Mouse (Mus musculus): ENCODE results near the gene Arid1b. TPM values are rescaled to one million over a fixed set of nuclear protein-coding genes. Genes with fewer than 3 reads are reported as not detected.
A peak's percentile ranks its signal among the peaks of the same experiment; 100 is the strongest.
"Not testable (repeated sequence)": the region's sequence is repeated elsewhere in the genome, so short reads cannot be mapped to it uniquely, and the experiment has no call there.

Arid1b gene
- total RNA-seq, 2 experiments from 2014 or later, result 5.0 to 8.1 TPM

DNA sequence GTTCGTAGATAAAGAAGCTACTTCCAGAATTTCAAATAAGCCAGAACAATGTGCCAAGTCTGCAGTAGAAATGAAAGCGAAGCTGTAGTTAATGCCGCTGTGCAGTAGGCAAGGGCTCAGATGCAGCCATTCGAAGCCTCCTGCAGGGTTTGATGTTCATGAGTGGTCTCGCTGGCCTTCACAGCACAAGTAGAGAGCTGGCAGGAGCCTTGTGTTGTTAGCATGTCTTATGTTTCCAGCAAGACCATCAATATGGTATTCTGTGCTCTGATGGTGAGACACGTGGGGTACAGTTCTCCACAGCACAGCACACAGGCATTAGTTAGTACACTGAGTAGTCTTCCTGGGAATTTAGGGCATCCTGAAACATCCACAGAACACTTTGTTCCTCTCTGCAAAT lies 111.6 kb downstream of the Arid1b start:
- ATAC-seq (replicated peaks; ENCODE audit: low FRiP score, poor library complexity, severe bottlenecking), result no peak

- ATAC-seq (replicated peaks; ENCODE audit: low FRiP score, poor library complexity, severe bottlenecking), result no peak
Observed at GRCm38 (mm10) chr17:5106263-5107195, 112.4 kb downstream of the Arid1b start.

DNA sequence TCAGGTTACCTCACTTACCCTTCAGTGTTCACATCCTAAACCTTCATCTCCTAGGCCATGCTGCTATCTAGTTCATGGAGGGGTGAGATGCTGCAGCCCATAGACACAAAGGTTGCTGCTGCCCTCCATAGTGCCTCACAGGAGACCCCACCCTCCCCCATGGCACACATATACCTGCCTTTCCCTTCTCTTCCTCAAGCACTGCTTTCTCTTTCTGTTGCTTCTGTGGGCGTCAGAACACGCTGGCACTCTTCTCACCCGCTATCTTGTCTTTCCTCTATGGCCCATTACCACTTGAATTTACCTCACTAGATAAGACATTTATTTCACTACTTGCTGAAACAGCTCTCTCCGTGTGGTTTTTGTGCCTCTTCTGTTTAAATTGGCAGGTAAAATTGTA lies 113.4 kb downstream of the Arid1b start:
- ATAC-seq (replicated peaks; ENCODE audit: low FRiP score, poor library complexity, severe bottlenecking), result no peak

DNA sequence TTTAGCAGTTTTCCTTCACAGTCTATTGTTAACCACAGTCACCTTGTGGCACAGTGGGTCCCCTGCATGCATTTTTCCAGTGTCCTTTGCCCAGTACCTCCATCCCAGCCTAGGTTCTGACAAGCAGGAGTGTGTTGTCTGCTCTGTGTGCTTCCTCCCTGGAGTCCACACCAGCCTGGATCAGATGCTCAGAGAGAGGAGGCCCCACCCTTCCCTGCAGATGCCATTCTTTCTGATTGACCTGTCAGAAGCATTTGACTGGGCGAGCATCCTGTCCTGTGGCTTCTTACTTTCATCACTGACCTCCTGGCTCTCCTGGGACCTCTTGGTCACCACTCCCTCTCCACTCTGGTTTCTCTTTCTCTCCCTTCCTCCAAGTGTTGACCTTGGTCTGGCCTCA lies 113.9 kb downstream of the Arid1b start:
- ATAC-seq (replicated peaks; ENCODE audit: low FRiP score, poor library complexity, severe bottlenecking), result no peak

DNA sequence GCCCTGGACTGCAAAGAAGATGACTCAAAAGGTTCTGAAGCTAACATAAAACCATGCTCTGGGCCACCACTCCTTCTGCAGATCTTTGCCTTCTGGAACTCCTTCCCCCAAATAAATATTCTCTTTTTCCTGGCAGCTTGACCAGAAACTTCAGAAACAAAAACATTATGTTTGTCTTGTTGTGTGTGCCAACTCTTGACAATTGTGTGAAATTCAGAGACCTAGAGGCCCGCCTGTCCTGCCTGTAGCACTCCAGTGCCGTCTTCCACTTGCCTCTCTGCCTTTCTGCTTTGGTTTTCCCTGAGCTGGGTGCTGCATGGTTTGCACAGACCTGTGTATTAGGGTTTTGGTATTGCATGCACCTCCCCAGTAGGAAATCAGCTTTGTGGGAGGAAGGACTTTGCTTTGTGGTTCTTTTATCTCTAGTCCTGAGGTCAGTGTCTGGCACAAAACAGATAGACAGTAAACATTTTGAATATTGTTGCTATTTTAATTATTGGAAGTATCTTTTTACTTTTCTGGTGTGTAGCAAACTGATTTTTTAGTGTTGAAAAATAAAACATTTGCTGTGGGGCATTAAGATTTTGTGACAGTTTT lies 114.5 kb downstream of the Arid1b start:
- no peak for ATAC-seq (replicated peaks; ENCODE audit: low FRiP score, poor library complexity, severe bottlenecking)

GRCm38 (mm10) chr17:5109343-5109742 lies 115.2 kb downstream of the Arid1b start:
- ATAC-seq (replicated peaks; ENCODE audit: low FRiP score, poor library complexity, severe bottlenecking), result no peak

- no peak for ATAC-seq (replicated peaks; ENCODE audit: low FRiP score, poor library complexity, severe bottlenecking)
Observed at GRCm38 (mm10) chr17:5110159-5110558, 116.0 kb downstream of the Arid1b start.

DNA sequence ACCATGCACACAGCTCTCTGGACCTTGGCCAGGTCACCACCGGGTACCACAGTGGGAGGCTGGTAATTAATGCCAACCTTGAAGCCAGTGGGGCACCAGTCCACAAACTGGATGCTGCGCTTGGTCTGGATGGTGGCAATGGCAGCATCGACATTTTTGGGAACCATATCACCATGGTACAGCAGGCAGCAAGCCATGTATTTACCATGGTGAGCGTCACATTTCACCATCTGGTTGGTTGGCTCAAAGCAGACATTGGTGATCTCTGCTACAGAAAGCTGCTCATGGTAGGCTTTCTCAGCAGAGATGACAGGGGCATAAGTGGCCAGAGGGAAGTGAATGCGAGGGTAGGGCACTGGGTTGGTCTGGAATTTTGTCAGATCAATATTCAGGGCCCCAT lies 116.8 kb downstream of the Arid1b start:
- not testable (repeated sequence) for ATAC-seq (replicated peaks; ENCODE audit: low FRiP score, poor library complexity, severe bottlenecking)

GRCm38 (mm10) chr17:5112116-5112515 lies 118.0 kb downstream of the Arid1b start:
- ATAC-seq (replicated peaks; ENCODE audit: low FRiP score, poor library complexity, severe bottlenecking), result peak; percentile 76

DNA sequence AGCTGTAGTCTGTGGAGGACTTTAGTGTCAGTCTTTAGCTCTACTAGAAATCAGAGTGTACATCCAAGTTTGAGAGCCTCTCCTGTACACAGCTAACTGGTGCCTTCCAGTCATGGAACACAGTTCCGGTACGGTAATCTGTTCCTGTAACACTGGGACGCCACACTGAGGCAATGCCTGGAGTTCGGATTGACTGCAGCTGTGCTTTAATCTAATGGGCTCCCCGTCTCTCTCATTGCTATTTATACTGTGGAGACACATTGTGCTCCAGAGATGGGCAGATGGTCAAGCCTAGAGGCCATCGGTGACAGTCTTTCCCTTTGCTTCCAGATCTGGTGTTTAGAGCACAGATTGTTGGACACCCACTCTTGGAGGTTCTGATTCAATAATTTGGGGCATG lies 121.8 kb downstream of the Arid1b start:
- no peak for ATAC-seq (replicated peaks; ENCODE audit: low FRiP score, poor library complexity, severe bottlenecking)

DNA sequence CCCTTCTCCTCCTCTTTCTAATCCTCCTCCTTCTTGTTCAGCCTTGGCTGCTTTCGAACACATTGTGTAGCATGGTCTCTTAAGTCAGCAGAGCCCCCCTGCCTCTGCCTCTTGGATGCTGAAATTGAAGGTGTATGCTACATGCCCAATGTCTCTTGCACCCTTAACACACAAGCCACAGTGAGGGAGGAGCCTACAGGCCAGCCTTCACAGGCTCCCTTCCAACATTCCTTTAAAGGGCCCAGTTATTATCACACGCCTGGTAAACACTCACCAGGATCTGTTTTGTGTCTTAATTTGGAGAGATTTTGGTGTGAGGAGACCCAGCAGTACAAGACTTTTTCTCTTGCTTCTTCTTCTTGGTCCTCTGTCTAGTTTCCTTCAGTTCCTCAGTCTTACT lies 122.9 kb downstream of the Arid1b start:
- no peak for ATAC-seq (replicated peaks; ENCODE audit: low FRiP score, poor library complexity, severe bottlenecking)

DNA sequence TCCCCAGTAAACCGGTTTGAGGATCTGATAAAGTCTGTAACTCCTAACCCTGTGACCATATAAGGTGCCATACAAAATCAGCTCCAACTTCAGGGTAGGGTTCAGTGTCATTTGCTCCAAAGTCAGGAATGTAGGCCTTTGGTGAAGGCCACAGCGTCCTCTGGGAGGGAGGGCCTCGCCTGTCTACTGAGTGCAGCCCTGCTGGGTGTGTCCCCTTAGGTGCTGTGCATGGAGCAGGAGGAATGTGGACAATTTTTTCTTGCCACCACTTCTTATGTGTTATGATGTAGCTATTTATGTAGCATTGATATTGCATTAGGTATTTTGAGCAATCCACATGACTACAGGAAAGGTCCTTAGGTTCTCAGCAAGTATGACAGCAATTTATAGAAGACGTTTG lies 124.0 kb downstream of the Arid1b start:
- no peak for ATAC-seq (replicated peaks; ENCODE audit: low FRiP score, poor library complexity, severe bottlenecking)

DNA sequence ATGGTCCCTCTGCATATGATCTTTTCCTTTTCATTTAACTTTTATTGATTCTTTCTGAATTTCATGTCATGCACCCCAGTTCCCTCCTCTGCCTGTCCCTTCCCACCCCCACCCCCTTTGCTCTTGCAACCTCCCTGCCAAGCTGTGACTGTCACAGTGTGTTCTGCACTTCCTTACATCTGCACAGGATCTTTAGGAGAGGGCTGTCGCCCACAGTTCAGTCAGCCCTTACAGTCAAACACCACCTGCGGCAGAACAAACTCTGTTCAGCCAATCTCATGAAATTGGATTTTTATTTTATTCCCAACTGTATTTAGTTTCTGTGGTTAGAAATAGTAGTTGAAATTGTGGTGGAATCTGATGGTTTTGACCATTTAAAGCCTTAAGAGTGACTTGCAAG lies 130.5 kb downstream of the Arid1b start:
- ATAC-seq (replicated peaks; ENCODE audit: low FRiP score, poor library complexity, severe bottlenecking), result no peak

DNA sequence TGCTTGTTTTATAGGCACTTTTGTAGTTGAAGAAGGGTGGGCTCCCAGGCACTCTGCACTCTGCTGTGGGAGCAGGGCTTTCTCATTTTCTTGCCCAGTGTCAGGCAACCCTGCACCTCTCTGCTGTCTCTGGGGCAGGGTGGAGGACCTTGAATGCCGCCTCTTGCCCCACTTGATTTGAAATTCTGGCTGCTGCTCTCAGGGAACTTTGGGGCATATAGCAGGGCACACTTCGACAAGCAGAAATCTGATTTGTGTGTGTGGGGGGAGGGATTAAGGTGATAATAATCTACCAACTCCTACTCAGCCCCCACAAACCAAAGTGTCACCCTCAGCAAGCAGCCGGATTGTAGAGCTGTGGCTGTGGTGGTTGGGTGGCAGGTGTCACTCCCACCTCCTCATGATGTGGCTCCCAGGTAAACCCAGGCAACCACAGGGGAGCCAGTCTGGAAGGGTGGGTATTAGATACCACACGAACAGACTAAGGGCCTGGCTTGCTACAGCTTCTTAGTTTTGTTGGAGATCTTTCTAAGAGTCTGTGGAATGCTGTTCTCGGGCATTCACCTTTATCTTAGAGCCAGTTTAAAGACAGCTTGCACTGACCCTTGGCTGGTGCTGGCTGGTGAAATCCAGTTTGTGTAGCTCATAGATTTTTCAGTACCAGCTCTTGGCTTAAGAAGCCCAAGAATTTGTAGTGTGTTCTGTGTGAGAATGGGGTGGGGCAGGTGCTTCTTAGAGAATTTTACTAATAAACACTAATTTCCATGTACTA lies 131.1 kb downstream of the Arid1b start:
- ATAC-seq (replicated peaks; ENCODE audit: low FRiP score, poor library complexity, severe bottlenecking), result no peak

DNA sequence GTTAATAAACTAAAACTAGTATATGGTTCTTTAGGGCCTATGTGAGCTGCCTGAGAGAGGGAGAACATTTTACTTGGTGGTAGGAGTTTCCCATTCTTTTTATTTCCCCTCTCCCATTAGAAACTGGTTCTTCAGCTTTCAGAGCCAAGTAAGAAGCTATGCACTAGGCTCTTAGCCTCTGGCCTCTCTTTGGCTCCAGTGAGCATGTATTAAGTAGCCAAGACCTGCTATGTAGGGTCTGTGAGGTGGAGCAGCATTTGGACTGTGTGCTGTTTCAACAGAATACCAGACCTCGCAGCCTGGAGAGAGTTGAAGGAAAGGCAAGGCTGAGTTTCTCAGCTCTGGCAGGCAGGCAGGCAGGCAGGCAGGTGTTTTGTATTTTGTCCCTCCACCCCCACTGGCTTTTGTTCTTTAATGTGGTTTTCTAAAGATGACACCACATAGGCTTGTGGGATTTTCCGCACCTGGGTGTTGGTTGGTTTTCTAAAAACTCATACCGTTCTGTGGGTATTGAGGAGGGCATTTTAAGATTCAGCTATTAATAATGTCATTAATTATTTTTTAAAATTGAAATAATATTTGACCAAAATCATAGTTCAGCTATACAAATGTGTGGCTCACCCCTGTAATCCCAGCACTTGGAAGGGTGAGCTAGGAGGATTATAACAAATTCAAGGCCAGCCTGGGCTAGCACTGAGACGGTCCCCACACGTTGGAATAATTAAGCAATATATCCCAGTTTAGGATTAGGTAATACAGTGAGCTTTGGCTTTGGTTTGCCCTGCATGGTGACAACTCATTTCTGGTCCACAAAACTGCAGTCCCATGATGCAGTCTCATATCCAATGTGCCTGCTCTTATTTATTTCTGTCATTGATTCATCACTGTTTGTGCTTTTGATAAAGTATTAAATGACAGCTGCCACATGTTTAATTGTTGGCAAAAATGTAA lies 132.0 kb downstream of the Arid1b start:
- no peak for ATAC-seq (replicated peaks; ENCODE audit: low FRiP score, poor library complexity, severe bottlenecking)

DNA sequence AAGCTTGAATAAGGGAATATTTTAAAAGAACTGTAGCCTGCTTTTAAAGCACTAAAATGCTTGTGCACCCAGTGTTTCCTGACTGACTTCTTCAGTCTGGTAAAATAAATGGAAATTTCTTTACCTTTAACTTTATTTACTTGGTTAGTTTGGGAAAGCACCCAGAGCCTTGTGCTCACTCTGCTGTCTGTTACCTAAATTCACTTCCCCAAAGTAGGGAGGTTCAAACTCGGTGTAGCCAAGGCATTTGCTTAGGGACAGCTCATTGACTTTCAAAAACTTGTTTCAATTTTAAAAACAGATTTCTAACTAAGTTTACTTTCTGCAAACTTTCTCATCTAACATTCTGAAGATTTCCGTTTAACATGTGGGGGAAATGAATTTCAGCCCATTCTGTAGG lies 135.5 kb downstream of the Arid1b start:
- no peak for ATAC-seq (replicated peaks; ENCODE audit: low FRiP score, poor library complexity, severe bottlenecking)

DNA sequence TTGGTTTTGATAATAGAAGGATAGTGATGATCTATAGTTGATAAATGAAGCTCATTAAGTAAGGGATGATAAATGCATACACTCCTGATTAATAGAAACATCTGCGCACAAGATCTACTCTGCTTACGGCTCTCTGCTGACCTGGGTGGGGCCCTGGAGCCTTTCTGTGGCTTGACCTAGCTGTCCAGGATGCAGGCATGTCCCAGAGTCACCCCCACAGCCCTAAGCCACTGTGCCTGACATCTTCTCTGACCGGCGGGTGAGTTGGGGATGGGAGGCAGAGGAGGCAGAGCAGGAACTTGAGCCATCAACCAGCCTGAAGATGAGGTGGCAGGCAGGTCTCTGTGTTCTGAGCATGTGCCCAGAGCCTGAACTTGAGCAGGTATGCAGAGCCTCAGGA lies 136.0 kb downstream of the Arid1b start:
- ATAC-seq (replicated peaks; ENCODE audit: low FRiP score, poor library complexity, severe bottlenecking), result no peak

- no peak for ATAC-seq (replicated peaks; ENCODE audit: low FRiP score, poor library complexity, severe bottlenecking)
Observed at GRCm38 (mm10) chr17:5131706-5132105, 137.6 kb downstream of the Arid1b start.

GRCm38 (mm10) chr17:5132296-5132986 lies 138.3 kb downstream of the Arid1b start:
- no peak for ATAC-seq (replicated peaks; ENCODE audit: low FRiP score, poor library complexity, severe bottlenecking)
